Comparison of ENCODE assay signal across 26 mouse cellular contexts in the genomic region with DNA sequence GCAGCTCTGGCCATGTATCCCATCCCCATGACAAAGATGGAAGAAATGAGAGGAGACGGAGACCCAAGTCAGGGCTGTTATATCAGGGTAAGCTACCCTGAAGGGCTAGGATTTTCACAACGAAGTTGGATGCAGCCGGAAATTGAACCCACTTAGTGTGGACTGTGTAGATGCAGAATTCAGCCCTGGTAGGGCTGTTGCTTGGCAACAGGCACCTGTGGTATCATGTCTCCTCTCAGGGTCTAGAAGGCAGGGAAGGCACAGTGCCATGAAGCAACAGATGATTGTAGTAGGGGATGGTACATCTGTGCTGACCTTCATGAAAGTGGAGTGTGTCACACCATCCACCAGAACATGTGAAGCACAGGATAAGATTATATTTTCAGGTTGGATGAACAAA. TPM values are rescaled to one million over a fixed set of nuclear protein-coding genes. Genes with fewer than 3 reads are reported as not detected.
DNase-seq lines count a peak whose midpoint lies in the region; ATAC-seq and TF ChIP-seq lines count a peak whose summit lies in the region.
"Had no signal": no experiment of that assay in that cellular context is flagged by ENCODE, and none has a peak within 500 bp of the region (broad histone marks: within the 10 kb centered on the region; RNA-seq: fewer than 3 reads in every experiment).

No protein-coding gene starts in this region.

- no peak overlapping the region for H3K4me3 ChIP-seq in forebrain, postnatal 0 days (ENCODE audit: low read depth, low read length)
- H3K4me3 ChIP-seq in forebrain, embryonic 13.5 days = no peak overlapping the region
- no peak overlapping the region for H3K4me3 ChIP-seq in hindbrain, embryonic 16.5 days (ENCODE audit: low read length)
- H3K4me3 ChIP-seq in hindbrain, embryonic 11.5 days (ENCODE audit: low read depth, low read length) = no peak overlapping the region
- H3K4me3 ChIP-seq in midbrain, embryonic 16.5 days (ENCODE audit: low read depth, low read length) = no peak overlapping the region
- H3K4me3 ChIP-seq in midbrain, embryonic 15.5 days = no peak overlapping the region
- no peak overlapping the region for H3K4me3 ChIP-seq in layer of hippocampus, adult 2 months
- H3K4me3 ChIP-seq: embryonic facial prominence, embryonic 10.5 days; embryonic facial prominence, embryonic 12.5 days had no signal

- H3K27me3 ChIP-seq in forebrain, postnatal 0 days (ENCODE audit: insufficient read depth, low read length) = no peaks in the 10 kb centered on the region
- peaks cover 6% of the 10 kb centered on the region for H3K27me3 ChIP-seq in forebrain, embryonic 13.5 days
- no peaks in the 10 kb centered on the region for H3K27me3 ChIP-seq in hindbrain, embryonic 16.5 days (replicated peaks; ENCODE audit: control insufficient read depth, insufficient read depth, low read length)
- no peaks in the 10 kb centered on the region; the same call in 1 of the 2 replicates for H3K27me3 ChIP-seq in hindbrain, embryonic 11.5 days (ENCODE audit: control insufficient read depth, insufficient read depth, low read length)
- H3K27me3 ChIP-seq in midbrain, embryonic 16.5 days (ENCODE audit: control insufficient read depth, insufficient read depth, low read depth, low read length) = no peaks in the 10 kb centered on the region
- no peaks in the 10 kb centered on the region for H3K27me3 ChIP-seq in midbrain, embryonic 15.5 days (replicated peaks)
- H3K27me3 ChIP-seq: CH12.LX, Patski had no signal

- H3K9me3 ChIP-seq in forebrain, postnatal 0 days (ENCODE audit: low read length) = no peaks in the 10 kb centered on the region
- H3K9me3 ChIP-seq in forebrain, embryonic 13.5 days (replicated peaks) = no peaks in the 10 kb centered on the region
- no peaks in the 10 kb centered on the region for H3K9me3 ChIP-seq in hindbrain, embryonic 16.5 days (ENCODE audit: control insufficient read depth, low read length)
- H3K9me3 ChIP-seq in hindbrain, embryonic 11.5 days (ENCODE audit: control insufficient read depth, low read length) = no peaks in the 10 kb centered on the region
- no peaks in the 10 kb centered on the region for H3K9me3 ChIP-seq in midbrain, embryonic 16.5 days (replicated peaks; ENCODE audit: control insufficient read depth, low read length, poor library complexity, severe bottlenecking)
- H3K9me3 ChIP-seq in midbrain, embryonic 15.5 days = no peaks in the 10 kb centered on the region
- H3K9me3 ChIP-seq: embryonic facial prominence, embryonic 10.5 days; embryonic facial prominence, embryonic 12.5 days; G1E had no signal

- 79% methylated on average over 3 of the region's 3 CpGs for WGBS in forebrain, postnatal 0 days
- 72% methylated on average over 3 of the region's 3 CpGs for WGBS in forebrain, embryonic 13.5 days
- WGBS in hindbrain, embryonic 16.5 days = 72% methylated on average over 3 of the region's 3 CpGs
- 83% methylated on average over 3 of the region's 3 CpGs for WGBS in hindbrain, embryonic 11.5 days
- WGBS in midbrain, embryonic 16.5 days = 73% methylated on average over 3 of the region's 3 CpGs
- WGBS in midbrain, embryonic 15.5 days = 74% methylated on average over 3 of the region's 3 CpGs

- H3K4me2 ChIP-seq in forebrain, postnatal 0 days (ENCODE audit: low read depth) = no peak overlapping the region
- no peak overlapping the region for H3K4me2 ChIP-seq in forebrain, embryonic 13.5 days
- no peak overlapping the region for H3K4me2 ChIP-seq in hindbrain, embryonic 16.5 days (ENCODE audit: low read length)
- H3K4me2 ChIP-seq in hindbrain, embryonic 11.5 days (replicated peaks; ENCODE audit: low read depth, low read length) = no peak overlapping the region
- no peak overlapping the region for H3K4me2 ChIP-seq in midbrain, embryonic 16.5 days (ENCODE audit: low read length)
- no peak overlapping the region for H3K4me2 ChIP-seq in midbrain, embryonic 15.5 days
- H3K4me2 ChIP-seq: embryonic facial prominence, embryonic 12.5 days had no signal

- DNase-seq in forebrain, postnatal 0 days = no peak
- no peak for DNase-seq in hindbrain, embryonic 11.5 days (ENCODE audit: low spot score)
- peak; percentile 5 for DNase-seq in brain, adult 2 months (ENCODE audit: low read depth, low spot score)
- DNase-seq in layer of hippocampus, adult 2 months (ENCODE audit: low spot score in 2 of 2) = no peak
- DNase-seq: adrenal gland, adult 8-10 months; adrenal gland, postnatal 14 days; adrenal gland, postnatal 36 days; B cell, adult 2 months; cerebellum, adult 11-12 months; cerebellum, adult 2 months; cerebellum, adult 9-10 months; cerebellum, postnatal 10 days; cerebellum, postnatal 25 days had no signal

- no peak for TF ChIP-seq CTCF in forebrain, postnatal 0 days (IDR thresholded peaks at IDR 0.05; ENCODE audit: low read depth)
- no peak for TF ChIP-seq CTCF in layer of hippocampus, adult 2 months (conservative IDR thresholded peaks at IDR 0.05)

- ATAC-seq in forebrain, postnatal 0 days = peak; percentile 76
- no peak for ATAC-seq in forebrain, embryonic 13.5 days
- ATAC-seq in hindbrain, embryonic 16.5 days = peak; percentile 61; the same call in 1 of the 2 replicates
- ATAC-seq in hindbrain, embryonic 11.5 days (ENCODE audit: low FRiP score) = no peak
- ATAC-seq in midbrain, embryonic 16.5 days = 0 out of 2 replicates have a peak, but pooled peaks have one; percentile 60
- ATAC-seq in midbrain, embryonic 15.5 days (replicated peaks) = no peak
- ATAC-seq: activated CD4-positive, CD25-positive, alpha-beta regulatory T cell, adult 4 months; CD4-positive, CD25-positive, alpha-beta regulatory T cell, adult 4 months; forebrain, embryonic 14.5 days; forebrain, embryonic 16.5 days; Patski had no signal

- no peaks in the 10 kb centered on the region for H3K4me1 ChIP-seq in forebrain, postnatal 0 days (ENCODE audit: insufficient read depth)
- no peaks in the 10 kb centered on the region for H3K4me1 ChIP-seq in forebrain, embryonic 13.5 days
- no peaks in the 10 kb centered on the region for H3K4me1 ChIP-seq in hindbrain, embryonic 16.5 days (ENCODE audit: control insufficient read depth, insufficient read depth, low read depth, low read length)
- H3K4me1 ChIP-seq in hindbrain, embryonic 11.5 days (replicated peaks; ENCODE audit: control insufficient read depth, insufficient read depth, low read length) = no peaks in the 10 kb centered on the region
- H3K4me1 ChIP-seq in midbrain, embryonic 16.5 days (ENCODE audit: control insufficient read depth, insufficient read depth, low read length) = no peaks in the 10 kb centered on the region
- no peaks in the 10 kb centered on the region for H3K4me1 ChIP-seq in midbrain, embryonic 15.5 days
- H3K4me1 ChIP-seq: embryonic facial prominence, embryonic 10.5 days; embryonic facial prominence, embryonic 12.5 days had no signal

- H3K27ac ChIP-seq in forebrain, postnatal 0 days (ENCODE audit: low read depth, low read length) = no peak overlapping the region
- no peak overlapping the region for H3K27ac ChIP-seq in forebrain, embryonic 13.5 days
- H3K27ac ChIP-seq in hindbrain, embryonic 16.5 days (ENCODE audit: low read depth, low read length) = no peak overlapping the region
- H3K27ac ChIP-seq in hindbrain, embryonic 11.5 days (ENCODE audit: low read depth, low read length) = no peak overlapping the region
- H3K27ac ChIP-seq in midbrain, embryonic 16.5 days (ENCODE audit: low read length) = no peak overlapping the region
- no peak overlapping the region for H3K27ac ChIP-seq in midbrain, embryonic 15.5 days
- H3K27ac ChIP-seq in layer of hippocampus, adult 2 months = no peak overlapping the region
- H3K27ac ChIP-seq: embryonic facial prominence, embryonic 10.5 days; embryonic facial prominence, embryonic 12.5 days had no signal

- no peaks in the 10 kb centered on the region for H3K36me3 ChIP-seq in forebrain, postnatal 0 days (ENCODE audit: insufficient read depth)
- no peaks in the 10 kb centered on the region for H3K36me3 ChIP-seq in forebrain, embryonic 13.5 days (ENCODE audit: poor library complexity, severe bottlenecking)
- no peaks in the 10 kb centered on the region for H3K36me3 ChIP-seq in hindbrain, embryonic 16.5 days (ENCODE audit: control insufficient read depth, insufficient read depth, low read length)
- no peaks in the 10 kb centered on the region for H3K36me3 ChIP-seq in hindbrain, embryonic 11.5 days (ENCODE audit: control insufficient read depth, insufficient read depth, low read length)
- H3K36me3 ChIP-seq in midbrain, embryonic 16.5 days (ENCODE audit: control insufficient read depth, insufficient read depth, low read length) = no peaks in the 10 kb centered on the region
- no peaks in the 10 kb centered on the region for H3K36me3 ChIP-seq in midbrain, embryonic 15.5 days (replicated peaks)
- H3K36me3 ChIP-seq: embryonic facial prominence, embryonic 10.5 days; embryonic facial prominence, embryonic 12.5 days; G1E had no signal

- no peak overlapping the region for H3K9ac ChIP-seq in forebrain, postnatal 0 days
- H3K9ac ChIP-seq in forebrain, embryonic 13.5 days = no peak overlapping the region
- H3K9ac ChIP-seq in hindbrain, embryonic 16.5 days (ENCODE audit: low read depth, low read length) = no peak overlapping the region
- H3K9ac ChIP-seq in hindbrain, embryonic 11.5 days (ENCODE audit: low read depth, low read length) = no peak overlapping the region
- no peak overlapping the region for H3K9ac ChIP-seq in midbrain, embryonic 16.5 days (ENCODE audit: low read depth, low read length)
- no peak overlapping the region for H3K9ac ChIP-seq in midbrain, embryonic 15.5 days
- H3K9ac ChIP-seq: embryonic facial prominence, embryonic 12.5 days had no signal

RNA-seq across cellular contexts. Expression of gene Zmat1, which starts 51.2 kb away (rescaled TPM):
- total RNA-seq in forebrain, postnatal 0 days (2014; rRNA removed) = 2.2 and 3.0 TPM in 2 replicates
- 3.6 and 6.9 TPM in 2 replicates for polyA plus RNA-seq in forebrain, postnatal 0 days (2015; fragmentation: Nextera tagmentation; extraction: Ambion mirVana)
- 5.7 and 6.6 TPM in 2 replicates for polyA plus RNA-seq in forebrain, embryonic 13.5 days (2015; fragmentation: Nextera tagmentation; extraction: Ambion mirVana)
- 11.5 and 11.7 TPM in 2 replicates for polyA plus RNA-seq in hindbrain, embryonic 16.5 days (2015; fragmentation: Nextera tagmentation; extraction: Ambion mirVana)
- polyA plus RNA-seq in hindbrain, embryonic 11.5 days (2014; fragmentation: Nextera tagmentation; extraction: Ambion mirVana) = 6.7 and 7.4 TPM in 2 replicates
- polyA plus RNA-seq in midbrain, embryonic 16.5 days (2015; fragmentation: Nextera tagmentation; extraction: Ambion mirVana) = 12.3 and 13.0 TPM in 2 replicates
- 8.8 and 9.2 TPM in 2 replicates for polyA plus RNA-seq in midbrain, embryonic 15.5 days (2015; fragmentation: Nextera tagmentation; extraction: Ambion mirVana)
- 10 to 100 TPM in 1 of 2 experiments, 1 to 10 TPM in 1; 9.2 to 12.2 TPM for total RNA-seq in layer of hippocampus, adult 2 months (2021)

Comparison
In these comparisons a context has a peak if more than half of its experiments do, and no peak if none do; other contexts are left out.
1. ATAC-seq: peak in forebrain, postnatal 0 days (single experiment), hindbrain, embryonic 16.5 days (single experiment) and midbrain, embryonic 16.5 days (single experiment); none in forebrain, embryonic 13.5 days (single experiment), hindbrain, embryonic 11.5 days (single experiment) and midbrain, embryonic 15.5 days (single experiment).